Mouse (Mus musculus) cerebellum, adult 2 months (tissue): ENCODE results near the gene Atcay.
A peak's percentile ranks its signal among the peaks of the same experiment; 100 is the strongest.

ENCODE experiments used
- CTCF ChIP-seq: fragments of 200-500 bp; IDR thresholded peaks from 2 replicates; pipeline ENCODE4 v1.5.1; 2011; ENCODE audit warnings: low read depth, mild to moderate bottlenecking, control low read depth, low read length, moderate library complexity, borderline replicate concordance; ENCODE audit not compliant: insufficient read depth
- POLR2A ChIP-seq: fragments of 200-500 bp; IDR thresholded peaks from 2 replicates; pipeline ENCODE4 v1.6.1; 2011; ENCODE audit warnings: low read length, control low read depth, borderline replicate concordance; ENCODE audit not compliant: insufficient read depth

DNA sequence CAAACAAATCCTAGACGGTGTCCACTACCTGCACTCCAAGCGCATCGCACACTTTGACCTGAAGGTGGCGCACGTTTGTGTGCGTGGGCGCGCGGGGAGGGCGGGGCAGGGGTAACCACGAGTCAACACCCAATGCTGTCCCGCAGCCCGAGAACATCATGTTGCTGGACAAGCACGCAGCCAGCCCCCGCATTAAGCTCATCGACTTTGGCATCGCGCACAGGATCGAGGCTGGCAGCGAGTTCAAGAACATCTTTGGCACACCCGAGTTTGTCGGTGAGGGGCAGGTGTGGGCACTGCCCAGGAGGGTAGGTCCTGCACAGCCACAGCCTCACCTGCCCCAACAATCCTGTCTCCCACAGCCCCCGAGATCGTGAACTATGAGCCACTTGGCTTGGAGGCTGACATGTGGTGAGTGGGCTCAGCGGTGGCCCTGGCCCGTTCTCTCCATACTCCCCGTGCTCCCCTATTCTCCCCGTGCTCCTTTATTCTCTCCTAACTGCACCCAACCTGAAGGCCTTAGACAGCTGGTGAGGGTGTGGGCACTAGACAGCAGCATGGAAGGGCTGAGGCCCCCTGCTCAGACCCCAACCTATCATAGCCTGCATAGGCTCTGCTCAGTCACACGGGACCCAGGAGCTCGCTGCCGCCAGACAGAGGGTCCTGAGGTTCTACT is 40.3 kb downstream of the Atcay start:
- TF ChIP-seq POLR2A = no peak
- TF ChIP-seq CTCF = peak; percentile 59; the same call in 1 of the 2 replicates
